Mouse (Mus musculus) bone marrow, adult 2 months (tissue): ENCODE data around the gene Folr2.

ENCODE experiments used
- CTCF ChIP-seq: fragments of 200-500 bp; IDR thresholded peaks from 2 replicates; pipeline ENCODE4 v1.5.1; 2011; ENCODE audit warnings: low read length, control low read depth; ENCODE audit not compliant: control insufficient read depth, insufficient read depth
- POLR2A ChIP-seq: fragments of 200-500 bp; IDR thresholded peaks from 2 replicates; pipeline ENCODE4 v1.6.1; 2011; ENCODE audit warnings: low read depth, mild to moderate bottlenecking, control low read depth, low read length, borderline replicate concordance; ENCODE audit not compliant: control insufficient read depth

DNA sequence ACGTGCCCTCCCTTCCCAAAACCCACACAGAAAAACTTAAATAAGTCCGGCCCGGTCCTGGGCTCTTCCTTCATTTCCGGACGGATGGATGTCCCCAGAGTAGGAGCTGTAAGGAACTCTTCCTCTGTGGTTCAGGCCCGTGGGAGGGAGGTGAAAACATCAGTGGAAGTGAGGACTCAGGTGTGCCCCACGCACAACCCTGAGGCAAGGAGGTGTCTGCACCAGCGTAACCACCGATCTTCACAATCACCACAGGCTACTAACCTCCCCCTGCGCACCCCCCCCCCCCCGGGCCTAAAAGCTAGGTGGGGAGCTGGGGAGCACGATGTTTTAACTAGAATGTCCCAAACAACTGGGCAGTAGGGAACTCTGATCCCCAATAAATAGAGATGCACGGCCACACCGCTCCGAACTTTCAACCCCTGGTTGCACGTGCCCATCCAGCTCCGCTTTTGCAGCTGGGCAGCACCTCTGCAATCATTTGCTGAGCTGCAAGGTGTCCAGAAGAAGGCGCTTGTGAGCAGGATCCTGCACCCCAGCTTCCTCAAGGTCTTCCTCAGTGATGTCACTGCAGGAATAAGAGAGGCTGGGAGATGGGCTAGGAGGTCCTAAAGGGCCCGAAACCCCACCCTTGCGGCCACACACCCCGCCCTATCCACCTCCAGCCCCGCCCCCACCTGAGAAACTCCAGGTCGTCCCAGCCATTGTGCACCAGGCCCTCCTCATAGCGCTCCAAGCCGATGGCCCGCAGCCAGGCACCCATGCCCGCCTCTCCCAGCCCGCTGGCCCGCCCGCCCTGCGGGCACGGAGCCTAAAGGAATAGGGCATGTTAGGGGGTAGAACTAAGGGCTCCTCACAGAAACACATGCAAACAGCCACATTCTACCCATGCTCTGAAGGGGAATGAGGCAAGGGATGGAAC lies 33.9 kb downstream of the Folr2 start:
- TF ChIP-seq CTCF (0 out of 2 replicates have a peak, but pooled peaks have one; percentile 13), POLR2A (no peak)
